Mouse (Mus musculus) CD4-positive, CD25-positive, alpha-beta regulatory T cell, adult 2 months (primary cell): ENCODE data around the gene Dmrtc1c1.
"Not testable (repeated sequence)": the region's sequence is repeated elsewhere in the genome, so short reads cannot be mapped to it uniquely, and the experiment has no call there.

Experiments used
- DNase-seq: peaks from one replicate; pipeline ENCODE4 v3.0.0-alpha.2; 2012; ENCODE audit warnings: low read depth, low spot score

Gene Dmrtc1c1

GRCm38 (mm10) chrX:102802663-102803062 lies at the start of gene Dmrtc1c1:
Gene Dmrtc1c1, plus strand, starts transcription at chrX:102802963.
- DNase-seq: not testable (repeated sequence)

GRCm38 (mm10) chrX:102765878-102766277 lies 36.9 kb upstream of the Dmrtc1c1 start:
- DNase-seq: no peak

GRCm38 (mm10) chrX:102812311-102812710 lies 9.5 kb downstream of the Dmrtc1c1 start:
- DNase-seq: no peak

- not testable (repeated sequence) for DNase-seq
Measured at GRCm38 (mm10) chrX:102854516-102854915, 51.8 kb downstream of the Dmrtc1c1 start, which contains the start of gene Dmrtc1c2. Gene Dmrtc1c2, minus strand, starts transcription at chrX:102854616.
